Mouse (Mus musculus) stomach, embryonic 15.5 days (tissue): ENCODE measurements around the gene Lrrc34. TPM values are rescaled to one million over a fixed set of nuclear protein-coding genes. Genes with fewer than 3 reads are reported as not detected.

ENCODE experiments used
- ATAC-seq: fragments of 200-750 bp; cut with Nextera tagmentation; 2 replicates; pipeline ENCODE4 v1.8.0; 2017; ENCODE audit warnings: low read depth, moderate number of reproducible peaks, moderate TSS enrichment; ENCODE audit not compliant: insufficient read depth, low FRiP score
- H3K27ac ChIP-seq: fragments of 300-500 bp; sonication (generic); 2 replicates; pipeline ENCODE4 v1.5.1; 2015; ENCODE audit warnings: mild to moderate bottlenecking, inconsistent platforms
- H3K27me3 ChIP-seq: fragments of 300-500 bp; sonication (generic); replicated peaks from 2 replicates; pipeline ENCODE4 v1.6.1; 2015; ENCODE audit warnings: inconsistent platforms
- H3K36me3 ChIP-seq: fragments of 300-500 bp; sonication (generic); 2 replicates; pipeline ENCODE4 v1.6.1; 2015; ENCODE audit warnings: inconsistent platforms
- H3K4me1 ChIP-seq: fragments of 300-500 bp; sonication (generic); 2 replicates; pipeline ENCODE4 v1.6.1; 2015; ENCODE audit warnings: inconsistent platforms
- H3K4me2 ChIP-seq: fragments of 300-500 bp; sonication (generic); 2 replicates; pipeline ENCODE4 v1.6.1; 2015; ENCODE audit warnings: mild to moderate bottlenecking, inconsistent platforms
- H3K4me3 ChIP-seq: fragments of 300-500 bp; sonication (generic); replicated peaks from 2 replicates; pipeline ENCODE4 v1.5.1; 2015; ENCODE audit warnings: inconsistent platforms
- H3K9ac ChIP-seq: fragments of 300-500 bp; sonication (generic); 2 replicates; pipeline ENCODE4 v1.6.1; 2015; ENCODE audit warnings: inconsistent platforms
- H3K9me3 ChIP-seq: fragments of 300-500 bp; sonication (generic); 2 replicates; pipeline ENCODE4 v1.6.1; 2016; ENCODE audit warnings: inconsistent platforms
- WGBS: fragments of 180-500 bp; shearing (Covaris S2); methylation state at CpG from one replicate; pipeline ENCODE4 v1.1.7; 2015; 5-methylcytosine and 5-hydroxymethylcytosine counted together
- polyA plus RNA-seq: library from polyadenylated mRNA; unstranded; fragments of >200 nt; fragmentation: Nextera tagmentation; extraction: Ambion mirVana; gene quantifications from 2 replicates; pipeline ENCODE4 v1.2.1, GENCODE M21; 2015

Lrrc34 gene
- polyA plus RNA-seq, 1 experiment from 2014 or later = 0.58 TPM

GRCm38 (mm10) chr3:30635629-30636028 lies 12.0 kb downstream of the Lrrc34 start:
- no peak overlapping the region for H3K9ac ChIP-seq

GRCm38 (mm10) chr3:30633681-30634080 lies 14.0 kb downstream of the Lrrc34 start:
- Histone ChIP-seq H3K4me2 (no peak overlapping the region), H3K9ac (no peak overlapping the region), H3K27me3 (no peaks in the 10 kb centered on the region), H3K9me3 (no peaks in the 10 kb centered on the region), H3K4me1 (no peaks in the 10 kb centered on the region), H3K36me3 (no peaks in the 10 kb centered on the region), H3K4me3 (no peak overlapping the region), H3K27ac (no peak overlapping the region)
- WGBS = 58% methylated on average over 3 of the region's 3 CpGs
- ATAC-seq = no peak

More at GRCm38 (mm10) chr3:30635629-30636028, 12.0 kb downstream of the Lrrc34 start:
- H3K27me3 ChIP-seq = no peaks in the 10 kb centered on the region
- WGBS = 74% methylated on average over 4 of the region's 4 CpGs
- H3K9me3 ChIP-seq = no peaks in the 10 kb centered on the region
- H3K36me3 ChIP-seq = no peaks in the 10 kb centered on the region
- no peak overlapping the region for H3K27ac ChIP-seq
- ATAC-seq = no peak
- no peaks in the 10 kb centered on the region for H3K4me1 ChIP-seq
- no peak overlapping the region for H3K4me2 ChIP-seq
- no peak overlapping the region for H3K4me3 ChIP-seq

- H3K9me3 ChIP-seq = no peaks in the 10 kb centered on the region
- H3K36me3 ChIP-seq = peaks cover 22% of the 10 kb centered on the region; the same call in 1 of the 2 replicates
- WGBS = 77% methylated on average over 8 of the region's 8 CpGs
- H3K9ac ChIP-seq = no peak overlapping the region
- H3K27ac ChIP-seq = no peak overlapping the region
- no peak overlapping the region for H3K4me3 ChIP-seq
- ATAC-seq = no peak
- H3K4me1 ChIP-seq = no peaks in the 10 kb centered on the region
- no peak overlapping the region for H3K4me2 ChIP-seq
- H3K27me3 ChIP-seq = no peaks in the 10 kb centered on the region
These were observed 27.5 kb downstream of the Lrrc34 start for GRCm38 (mm10) chr3:30620132-30620531.

GRCm38 (mm10) chr3:30610930-30611329 lies 36.7 kb downstream of the Lrrc34 start:
- Histone ChIP-seq H3K9me3 (no peaks in the 10 kb centered on the region), H3K4me3 (no peak overlapping the region), H3K36me3 (peaks cover 52% of the 10 kb centered on the region), H3K4me1 (no peaks in the 10 kb centered on the region), H3K27me3 (no peaks in the 10 kb centered on the region), H3K9ac (no peak overlapping the region), H3K27ac (no peak overlapping the region), H3K4me2 (no peak overlapping the region)
- no peak for ATAC-seq
- WGBS = 92% methylated on average over 4 of the region's 4 CpGs

GRCm38 (mm10) chr3:30608999-30609398 lies 38.7 kb downstream of the Lrrc34 start:
- H3K4me1 ChIP-seq = no peaks in the 10 kb centered on the region; the same call in 1 of the 2 replicates
- H3K9ac ChIP-seq = no peak overlapping the region
- no peaks in the 10 kb centered on the region for H3K27me3 ChIP-seq
- H3K4me3 ChIP-seq = no peak overlapping the region
- no peak for ATAC-seq
- peaks cover 47% of the 10 kb centered on the region for H3K36me3 ChIP-seq
- no peaks in the 10 kb centered on the region for H3K9me3 ChIP-seq
- 83% methylated on average over 3 of the region's 3 CpGs for WGBS
- H3K27ac ChIP-seq = no peak overlapping the region
- H3K4me2 ChIP-seq = no peak overlapping the region

GRCm38 (mm10) chr3:30603256-30603655 lies 44.4 kb downstream of the Lrrc34 start:
- peak overlapping the region; percentile 54 for H3K4me2 ChIP-seq
- WGBS = 38% methylated on average over 10 of the region's 10 CpGs
- peaks cover 3% of the 10 kb centered on the region; the same call in 1 of the 2 replicates for H3K27me3 ChIP-seq
- peak overlapping the region; percentile 66 for H3K4me3 ChIP-seq
- peaks cover 11% of the 10 kb centered on the region for H3K4me1 ChIP-seq
- no peak for ATAC-seq
- no peak overlapping the region for H3K27ac ChIP-seq
- no peak overlapping the region for H3K9ac ChIP-seq
- peaks cover 14% of the 10 kb centered on the region; the same call in 1 of the 2 replicates for H3K36me3 ChIP-seq
- no peaks in the 10 kb centered on the region for H3K9me3 ChIP-seq

- H3K36me3 ChIP-seq = peaks cover 13% of the 10 kb centered on the region; the same call in 1 of the 2 replicates
- H3K9me3 ChIP-seq = no peaks in the 10 kb centered on the region
- H3K4me1 ChIP-seq = peaks cover 11% of the 10 kb centered on the region
- peak overlapping the region; percentile 66 for H3K4me3 ChIP-seq
- H3K27me3 ChIP-seq = peaks cover 7% of the 10 kb centered on the region; the same call in 1 of the 2 replicates
- peak; percentile 57 for ATAC-seq
- H3K27ac ChIP-seq = peak overlapping the region; percentile 94
- 1% methylated on average over 27 of the region's 27 CpGs for WGBS
- peak overlapping the region; percentile 54 for H3K4me2 ChIP-seq
- H3K9ac ChIP-seq = peak overlapping the region; percentile 56
These were observed 45.0 kb downstream of the Lrrc34 start for GRCm38 (mm10) chr3:30602740-30603098.

- Histone ChIP-seq H3K9ac (peak within 1 kb of the TSS; percentile 56), H3K9me3 (no peaks in the 10 kb centered on the region), H3K4me2 (peak within 1 kb of the TSS; percentile 91), H3K27me3 (peaks cover 7% of the 10 kb centered on the region; the same call in 1 of the 2 replicates), H3K27ac (peak within 1 kb of the TSS; percentile 94), H3K36me3 (peaks cover 9% of the 10 kb centered on the region; the same call in 1 of the 2 replicates), H3K4me3 (peak within 1 kb of the TSS; percentile 66), H3K4me1 (peaks cover 11% of the 10 kb centered on the region)
- ATAC-seq = peak; percentile 95
- WGBS = under 1% methylated on average over 40 of the region's 40 CpGs
These were observed 45.5 kb downstream of the Lrrc34 start, which contains the start of gene Mynn for GRCm38 (mm10) chr3:30602065-30602739. Mynn (plus strand) TSS chr3:30602065.

GRCm38 (mm10) chr3:30601610-30602064 lies 46.0 kb downstream of the Lrrc34 start:
- peak overlapping the region; percentile 91 for H3K4me2 ChIP-seq
- H3K4me1 ChIP-seq = peaks cover 11% of the 10 kb centered on the region
- peak overlapping the region; percentile 94 for H3K27ac ChIP-seq
- peaks cover 7% of the 10 kb centered on the region; the same call in 1 of the 2 replicates for H3K27me3 ChIP-seq
- WGBS = under 1% methylated on average over 13 of the region's 13 CpGs
- peak overlapping the region; percentile 66 for H3K4me3 ChIP-seq
- 0 out of 2 replicates have a peak, but pooled peaks cover 8% of the 10 kb centered on the region for H3K36me3 ChIP-seq
- no peak for ATAC-seq
- no peaks in the 10 kb centered on the region for H3K9me3 ChIP-seq
- H3K9ac ChIP-seq = no peak overlapping the region

- Histone ChIP-seq H3K4me3 (peak overlapping the region; percentile 53), H3K9ac (no peak overlapping the region), H3K27me3 (peaks cover 7% of the 10 kb centered on the region; the same call in 1 of the 2 replicates), H3K9me3 (no peaks in the 10 kb centered on the region), H3K36me3 (0 out of 2 replicates have a peak, but pooled peaks cover 6% of the 10 kb centered on the region), H3K27ac (peak overlapping the region; percentile 76), H3K4me1 (peaks cover 11% of the 10 kb centered on the region), H3K4me2 (peak overlapping the region; percentile 91)
- peak; percentile 32; the same call in 1 of the 2 replicates for ATAC-seq
- under 1% methylated on average over 17 of the region's 17 CpGs for WGBS
These were observed 46.5 kb downstream of the Lrrc34 start for GRCm38 (mm10) chr3:30601175-30601574.

GRCm38 (mm10) chr3:30600717-30601116 lies 47.0 kb downstream of the Lrrc34 start:
- WGBS = under 1% methylated on average over 14 of the region's 14 CpGs
- Histone ChIP-seq H3K4me2 (peak overlapping the region; percentile 91), H3K4me1 (peaks cover 14% of the 10 kb centered on the region), H3K27me3 (peaks cover 7% of the 10 kb centered on the region; the same call in 1 of the 2 replicates), H3K9me3 (no peaks in the 10 kb centered on the region), H3K4me3 (peak overlapping the region; percentile 53), H3K36me3 (0 out of 2 replicates have a peak, but pooled peaks cover 4% of the 10 kb centered on the region), H3K9ac (peak overlapping the region; percentile 26; the same call in 1 of the 2 replicates), H3K27ac (peak overlapping the region; percentile 72)
- no peak for ATAC-seq
